Mouse (Mus musculus) midbrain, embryonic 12.5 days (tissue): ENCODE data around the gene Dnajb3. TPM values are rescaled to one million over a fixed set of nuclear protein-coding genes. Genes with fewer than 3 reads are reported as not detected.

Experiments
- ATAC-seq: fragments of 200-750 bp; cut with Nextera tagmentation; 2 replicates; pipeline ENCODE4 v1.8.0; 2017; ENCODE audit warnings: low read depth, moderate TSS enrichment, moderate library complexity; ENCODE audit not compliant: low FRiP score
- H3K27ac ChIP-seq: fragments of 300-500 bp; sonication (generic); replicated peaks from 2 replicates; pipeline ENCODE4 v1.5.1; 2016; ENCODE audit warnings: mild to moderate bottlenecking
- H3K27me3 ChIP-seq: fragments of 300-500 bp; sonication (generic); 2 replicates; pipeline ENCODE4 v1.6.1; 2016; ENCODE audit warnings: mild to moderate bottlenecking
- H3K36me3 ChIP-seq: fragments of 300-500 bp; sonication (generic); 2 replicates; pipeline ENCODE4 v1.6.1; 2016
- H3K4me1 ChIP-seq: fragments of 300-500 bp; sonication (generic); 2 replicates; pipeline ENCODE4 v1.6.1; 2016
- H3K4me2 ChIP-seq: fragments of 300-500 bp; sonication (generic); replicated peaks from 2 replicates; pipeline ENCODE4 v1.6.1; 2016; ENCODE audit warnings: mild to moderate bottlenecking, moderate library complexity
- H3K4me3 ChIP-seq: fragments of 300-500 bp; sonication (generic); 2 replicates; pipeline ENCODE4 v1.5.1; 2016; ENCODE audit warnings: mild to moderate bottlenecking
- H3K9ac ChIP-seq: fragments of 300-500 bp; sonication (generic); replicated peaks from 2 replicates; pipeline ENCODE4 v1.6.1; 2016; ENCODE audit warnings: mild to moderate bottlenecking, moderate library complexity
- H3K9me3 ChIP-seq: fragments of 300-500 bp; sonication (generic); 2 replicates; pipeline ENCODE4 v1.6.1; 2016; ENCODE audit warnings: mild to moderate bottlenecking
- WGBS: fragments of 180-500 bp; shearing (Covaris S2); methylation state at CpG from one replicate; pipeline ENCODE4 v1.1.7; 2016; 5-methylcytosine and 5-hydroxymethylcytosine counted together
- polyA plus RNA-seq: library from polyadenylated mRNA; unstranded; fragments of >200 nt; fragmentation: Nextera tagmentation; extraction: Ambion mirVana; gene quantifications from 2 replicates; pipeline ENCODE4 v1.2.1, GENCODE M21; 2016

Dnajb3 gene
- 12.3 and 12.7 TPM in 2 replicates for polyA plus RNA-seq

GRCm38 (mm10) chr1:88205294-88205922, at the start of gene Dnajb3:
Gene Dnajb3, minus strand, starts transcription at chr1:88205782.
- Histone ChIP-seq H3K36me3 (no peaks in the 10 kb centered on the region), H3K9ac (peak within 1 kb of the TSS; percentile 62), H3K27me3 (peaks cover 4% of the 10 kb centered on the region; the same call in 1 of the 2 replicates), H3K27ac (no peak within 1 kb of the TSS; the same call in 1 of the 2 replicates), H3K9me3 (0 out of 2 replicates have a peak, but pooled peaks cover 7% of the 10 kb centered on the region), H3K4me1 (no peaks in the 10 kb centered on the region), H3K4me2 (peak within 1 kb of the TSS; percentile 66), H3K4me3 (peak within 1 kb of the TSS; percentile 53)
- WGBS, result 5% methylated on average over 62 of the region's 62 CpGs
- peak; percentile 99 for ATAC-seq

GRCm38 (mm10) chr1:88254793-88255465, 49.3 kb upstream of the Dnajb3 start:
- 88% methylated on average over 12 of the region's 12 CpGs for WGBS
- H3K4me1 ChIP-seq, result no peaks in the 10 kb centered on the region
- no peak overlapping the region for H3K9ac ChIP-seq
- H3K4me2 ChIP-seq, result no peak overlapping the region
- no peaks in the 10 kb centered on the region for H3K27me3 ChIP-seq
- peaks cover 90% of the 10 kb centered on the region for H3K9me3 ChIP-seq
- H3K27ac ChIP-seq, result no peak overlapping the region
- peaks cover 6% of the 10 kb centered on the region for H3K36me3 ChIP-seq
- no peak overlapping the region for H3K4me3 ChIP-seq
- no peak for ATAC-seq

GRCm38 (mm10) chr1:88253540-88253939, 48.0 kb upstream of the Dnajb3 start:
- Histone ChIP-seq H3K27me3 (no peaks in the 10 kb centered on the region), H3K4me3 (no peak overlapping the region), H3K9me3 (peaks cover 97% of the 10 kb centered on the region), H3K4me1 (no peaks in the 10 kb centered on the region), H3K27ac (no peak overlapping the region), H3K9ac (no peak overlapping the region), H3K4me2 (no peak overlapping the region), H3K36me3 (no peaks in the 10 kb centered on the region)
- 74% methylated on average over 6 of the region's 6 CpGs for WGBS
- ATAC-seq, result no peak

- Histone ChIP-seq H3K4me3 (no peak overlapping the region), H3K27ac (no peak overlapping the region), H3K4me1 (no peaks in the 10 kb centered on the region), H3K9ac (no peak overlapping the region), H3K27me3 (no peaks in the 10 kb centered on the region), H3K36me3 (no peaks in the 10 kb centered on the region), H3K4me2 (no peak overlapping the region), H3K9me3 (peaks cover 97% of the 10 kb centered on the region)
- ATAC-seq, result no peak
- WGBS, result 74% methylated on average over 8 of the region's 8 CpGs
These were observed 47.5 kb upstream of the Dnajb3 start for GRCm38 (mm10) chr1:88253106-88253505.

GRCm38 (mm10) chr1:88250023-88250422, 44.4 kb upstream of the Dnajb3 start:
- no peaks in the 10 kb centered on the region for H3K36me3 ChIP-seq
- WGBS, result 79% methylated on average over 5 of the region's 5 CpGs
- H3K4me2 ChIP-seq, result no peak overlapping the region
- no peaks in the 10 kb centered on the region for H3K27me3 ChIP-seq
- no peak overlapping the region for H3K27ac ChIP-seq
- no peak overlapping the region for H3K9ac ChIP-seq
- no peaks in the 10 kb centered on the region for H3K4me1 ChIP-seq
- H3K4me3 ChIP-seq, result no peak overlapping the region
- 0 out of 2 replicates have a peak, but pooled peaks have one; percentile 3 for ATAC-seq
- peaks cover 96% of the 10 kb centered on the region for H3K9me3 ChIP-seq

- H3K27me3 ChIP-seq, result no peaks in the 10 kb centered on the region
- no peak for ATAC-seq
- no peak overlapping the region for H3K4me3 ChIP-seq
- H3K36me3 ChIP-seq, result no peaks in the 10 kb centered on the region
- no peak overlapping the region for H3K27ac ChIP-seq
- H3K4me1 ChIP-seq, result no peaks in the 10 kb centered on the region
- H3K4me2 ChIP-seq, result no peak overlapping the region
- H3K9me3 ChIP-seq, result peaks cover 96% of the 10 kb centered on the region
- WGBS, result 77% methylated on average over 7 of the region's 7 CpGs
- no peak overlapping the region for H3K9ac ChIP-seq
These were observed 44.0 kb upstream of the Dnajb3 start for GRCm38 (mm10) chr1:88249596-88249995.

GRCm38 (mm10) chr1:88248658-88249057, 43.1 kb upstream of the Dnajb3 start:
- Histone ChIP-seq H3K36me3 (no peaks in the 10 kb centered on the region), H3K9ac (no peak overlapping the region), H3K27me3 (no peaks in the 10 kb centered on the region), H3K4me1 (no peaks in the 10 kb centered on the region), H3K9me3 (peaks cover 96% of the 10 kb centered on the region), H3K4me3 (no peak overlapping the region), H3K4me2 (no peak overlapping the region), H3K27ac (no peak overlapping the region)
- 70% methylated on average over 4 of the region's 4 CpGs for WGBS
- no peak for ATAC-seq

- Histone ChIP-seq H3K36me3 (no peaks in the 10 kb centered on the region), H3K9ac (no peak overlapping the region), H3K4me2 (no peak overlapping the region), H3K27ac (no peak overlapping the region), H3K27me3 (no peaks in the 10 kb centered on the region), H3K4me3 (no peak overlapping the region), H3K9me3 (peaks cover 96% of the 10 kb centered on the region), H3K4me1 (no peaks in the 10 kb centered on the region)
- WGBS, result 55% methylated on average over 2 of the region's 2 CpGs
- no peak for ATAC-seq
These were observed 42.1 kb upstream of the Dnajb3 start for GRCm38 (mm10) chr1:88247660-88248059.

GRCm38 (mm10) chr1:88246386-88246785, 40.8 kb upstream of the Dnajb3 start:
- Histone ChIP-seq H3K27me3 (no peaks in the 10 kb centered on the region), H3K4me2 (no peak overlapping the region)

GRCm38 (mm10) chr1:88245881-88246280, 40.3 kb upstream of the Dnajb3 start:
- H3K9me3 ChIP-seq, result peaks cover 97% of the 10 kb centered on the region
- H3K9ac ChIP-seq, result no peak overlapping the region
- WGBS, result 76% methylated on average over 6 of the region's 6 CpGs
- no peaks in the 10 kb centered on the region for H3K36me3 ChIP-seq
- no peak for ATAC-seq
- no peaks in the 10 kb centered on the region for H3K4me1 ChIP-seq
- no peak overlapping the region for H3K4me3 ChIP-seq
- no peak overlapping the region for H3K4me2 ChIP-seq
- no peak overlapping the region for H3K27ac ChIP-seq
- H3K27me3 ChIP-seq, result no peaks in the 10 kb centered on the region

More at GRCm38 (mm10) chr1:88246386-88246785, 40.8 kb upstream of the Dnajb3 start:
- Histone ChIP-seq H3K4me1 (no peaks in the 10 kb centered on the region), H3K9me3 (peaks cover 97% of the 10 kb centered on the region), H3K36me3 (no peaks in the 10 kb centered on the region), H3K27ac (no peak overlapping the region), H3K9ac (no peak overlapping the region), H3K4me3 (no peak overlapping the region)
- 46% methylated on average over 6 of the region's 6 CpGs for WGBS
- ATAC-seq, result no peak

- no peak for ATAC-seq
- Histone ChIP-seq H3K36me3 (no peaks in the 10 kb centered on the region), H3K4me1 (no peaks in the 10 kb centered on the region), H3K4me2 (no peak overlapping the region), H3K9me3 (peaks cover 97% of the 10 kb centered on the region), H3K9ac (no peak overlapping the region), H3K27me3 (no peaks in the 10 kb centered on the region), H3K4me3 (no peak overlapping the region), H3K27ac (no peak overlapping the region)
- WGBS, result 64% methylated on average over 5 of the region's 5 CpGs
These were observed 38.3 kb upstream of the Dnajb3 start for GRCm38 (mm10) chr1:88243861-88244260.

- Histone ChIP-seq H3K36me3 (no peaks in the 10 kb centered on the region), H3K4me3 (no peak overlapping the region), H3K27me3 (no peaks in the 10 kb centered on the region)
These were observed 35.0 kb upstream of the Dnajb3 start for GRCm38 (mm10) chr1:88240579-88240978.

More at GRCm38 (mm10) chr1:88240579-88240978, 35.0 kb upstream of the Dnajb3 start:
- ATAC-seq, result peak; percentile 10; the same call in 1 of the 2 replicates
- Histone ChIP-seq H3K4me1 (no peaks in the 10 kb centered on the region), H3K9ac (no peak overlapping the region), H3K27ac (no peak overlapping the region), H3K9me3 (peaks cover 95% of the 10 kb centered on the region), H3K4me2 (no peak overlapping the region)
- 74% methylated on average over 4 of the region's 4 CpGs for WGBS
